Mouse (Mus musculus) lung, postnatal 10 days (tissue): ENCODE data around the gene Zp1.

Experiments
- DNase-seq: peaks from one replicate; pipeline ENCODE4 v3.0.0; 2021

Gene Zp1

DNA sequence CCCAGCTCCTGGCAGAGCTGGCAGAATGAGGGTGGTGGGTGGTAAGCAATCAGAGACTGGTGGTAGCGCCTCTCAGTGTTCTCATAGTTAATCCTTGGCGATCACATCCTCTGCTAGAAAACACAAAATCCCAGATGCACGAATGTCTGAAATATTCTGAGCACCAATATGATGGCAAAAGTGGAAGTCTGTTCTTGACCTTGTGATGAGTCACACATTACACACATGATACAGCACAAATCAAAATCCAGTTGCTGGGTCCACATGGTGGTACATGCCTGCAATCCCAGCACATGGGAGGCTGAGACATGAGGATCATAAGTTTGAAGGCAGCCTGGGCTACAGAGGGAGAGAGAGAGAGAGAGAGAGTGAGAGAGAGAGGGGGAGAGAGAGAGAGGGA is 626 bp upstream of the Zp1 start:
- DNase-seq = no peak

GRCm38 (mm10) chr19:10918321-10918991 is 2.0 kb downstream of the Zp1 start:
- DNase-seq = no peak

- no peak for DNase-seq
These were observed 3.9 kb downstream of the Zp1 start for GRCm38 (mm10) chr19:10916506-10916905.

- no peak for DNase-seq
These were observed 5.6 kb downstream of the Zp1 start for GRCm38 (mm10) chr19:10914870-10915269.

GRCm38 (mm10) chr19:10914291-10914690 is 6.1 kb downstream of the Zp1 start:
- peak; percentile 21 for DNase-seq

DNA sequence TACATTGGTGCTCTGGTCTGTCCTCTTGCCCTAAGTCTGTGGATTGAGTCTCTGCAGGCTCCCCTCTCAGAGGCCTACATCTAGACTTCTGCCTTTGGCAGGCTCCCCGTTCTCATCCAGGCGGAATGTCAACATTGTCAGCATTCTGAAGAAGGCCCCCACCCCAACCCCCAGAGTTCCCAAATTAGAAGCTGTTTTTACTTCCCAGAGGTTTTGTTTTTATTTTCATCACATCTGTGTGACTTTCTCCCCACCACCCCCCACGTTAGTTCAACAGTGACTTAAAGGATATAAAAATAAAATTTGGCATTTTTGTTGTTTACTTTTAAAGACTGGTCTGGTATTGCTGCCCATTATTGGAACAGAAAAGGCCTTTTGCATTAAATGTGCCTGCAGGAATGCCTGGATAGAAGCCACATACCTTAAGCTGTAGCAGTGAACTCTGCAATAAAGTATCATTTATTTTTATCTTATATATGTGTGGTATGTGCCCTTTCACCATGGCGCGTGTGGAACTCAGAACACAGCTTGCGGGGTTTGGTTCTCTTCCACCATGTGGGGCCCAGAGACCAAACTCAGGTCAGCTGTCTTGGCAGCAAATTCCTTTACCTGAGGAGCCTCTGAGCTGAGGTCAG is 11.2 kb downstream of the Zp1 start:
- DNase-seq = peak; percentile 75

DNA sequence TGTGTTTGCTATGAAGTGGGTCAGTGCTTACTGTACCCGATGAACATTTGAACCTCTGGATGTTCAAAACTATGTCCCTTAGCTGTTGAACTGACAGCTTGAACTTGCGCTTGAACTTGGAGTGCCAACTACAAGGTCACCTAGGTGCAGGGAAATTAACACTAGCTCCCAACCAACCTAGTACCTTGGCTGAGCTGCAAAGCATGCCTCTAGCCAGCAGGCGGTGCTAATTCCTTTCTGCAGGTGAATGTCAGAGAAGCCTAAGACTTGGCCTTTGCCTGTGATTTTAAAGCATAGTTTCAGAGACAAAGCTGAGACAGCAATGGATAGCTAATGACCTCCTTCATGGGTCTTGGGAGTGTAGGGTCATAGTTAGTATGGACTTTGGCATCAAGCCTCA is 12.5 kb downstream of the Zp1 start:
- DNase-seq = peak; percentile 71

- no peak for DNase-seq
These were observed 14.8 kb downstream of the Zp1 start for GRCm38 (mm10) chr19:10905728-10906000.

DNA sequence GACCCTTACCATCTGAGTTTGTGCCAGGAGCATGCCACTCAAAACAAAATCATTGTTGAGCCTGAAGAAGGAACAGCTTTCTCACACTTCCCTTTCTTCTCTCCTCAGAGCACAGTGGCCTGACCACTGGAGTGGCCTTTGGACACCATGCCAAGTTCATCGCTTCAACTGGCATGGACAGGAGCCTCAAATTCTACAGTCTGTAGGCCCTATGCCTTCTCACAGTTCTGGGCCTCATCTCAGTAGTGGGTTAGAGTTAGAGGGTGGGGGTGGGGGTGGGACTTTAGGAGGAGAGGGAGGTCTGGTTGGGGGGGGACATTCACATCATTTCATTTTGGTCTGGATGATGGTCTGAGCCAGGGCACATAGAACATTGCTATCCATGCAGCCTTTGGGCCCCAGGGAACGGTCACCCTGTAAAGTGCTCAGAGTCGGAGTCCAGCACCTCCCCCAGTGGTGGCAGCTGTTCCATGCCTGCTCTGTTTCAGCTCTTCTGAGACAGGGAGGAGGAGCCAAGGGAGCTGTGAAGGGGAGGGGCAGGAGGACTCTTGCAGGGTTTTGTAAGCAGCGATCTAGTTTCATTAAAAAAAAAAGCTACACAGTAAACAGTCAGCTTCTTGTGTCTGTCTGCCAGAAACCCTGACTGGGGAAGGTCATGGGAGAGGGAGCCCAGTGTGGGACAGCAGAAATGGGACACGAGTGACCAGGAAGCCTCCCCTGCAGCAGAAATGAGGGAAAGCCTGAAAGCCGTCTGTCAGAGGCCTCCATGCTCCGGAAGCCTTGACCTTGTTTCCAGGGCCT is 15.3 kb downstream of the Zp1 start:
- peak; percentile 93 for DNase-seq

GRCm38 (mm10) chr19:10904512-10904911 is 15.9 kb downstream of the Zp1 start:
- no peak for DNase-seq

DNA sequence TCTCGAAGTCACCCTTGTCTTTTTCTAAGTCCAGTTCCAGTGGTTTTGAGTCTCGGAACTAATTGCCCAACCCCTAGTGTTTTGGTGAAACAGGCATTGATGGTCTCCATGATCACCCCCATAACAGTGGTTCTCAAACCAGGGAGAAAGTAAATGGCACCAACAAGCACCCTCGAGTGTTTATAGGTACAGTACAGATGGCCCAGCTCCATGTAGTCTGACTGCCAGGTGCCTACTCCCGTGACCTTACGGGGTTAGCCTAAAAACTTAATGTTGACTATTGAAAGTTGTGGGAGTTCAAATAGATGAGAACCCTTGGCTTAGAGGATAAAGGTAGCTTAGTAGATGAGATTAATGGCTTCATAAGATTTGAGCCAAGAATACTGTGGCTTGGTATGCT is 19.4 kb downstream of the Zp1 start:
- no peak for DNase-seq

GRCm38 (mm10) chr19:10900315-10900714 is 20.1 kb downstream of the Zp1 start:
- no peak for DNase-seq

GRCm38 (mm10) chr19:10897491-10897890 is 22.9 kb downstream of the Zp1 start:
- DNase-seq = no peak

GRCm38 (mm10) chr19:10896849-10897248 is 23.6 kb downstream of the Zp1 start:
- DNase-seq = no peak

GRCm38 (mm10) chr19:10895708-10896107 is 24.7 kb downstream of the Zp1 start:
- DNase-seq = no peak

DNA sequence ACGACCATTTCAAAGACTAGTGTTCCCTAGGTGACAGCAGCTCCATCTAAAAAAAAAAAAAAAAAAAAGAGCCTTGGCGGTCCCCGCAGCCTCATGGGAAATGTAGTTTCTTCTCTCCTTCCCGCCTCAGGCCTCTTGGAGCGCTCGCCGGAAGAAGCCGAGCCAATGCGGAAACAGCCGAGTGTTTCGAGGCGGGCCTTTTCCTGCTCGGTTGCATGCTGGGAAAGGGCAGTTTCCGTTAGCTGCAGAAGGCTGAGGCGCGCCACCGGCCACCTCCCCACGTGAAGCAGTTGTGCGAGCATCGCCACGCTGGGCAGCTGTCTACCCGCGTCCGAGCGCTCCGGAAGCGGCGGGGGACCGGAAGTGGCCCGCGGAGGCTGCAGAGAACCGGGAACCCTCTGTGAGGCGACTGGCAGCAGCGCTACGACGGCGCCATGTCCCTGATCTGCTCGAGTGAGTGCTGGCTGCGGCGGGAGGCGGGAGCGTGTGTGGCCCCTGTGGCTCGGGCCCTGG is 25.4 kb downstream of the Zp1 start, which contains the start of gene Prpf19:
Prpf19 (plus strand) TSS at position 216 of the 513 bp plus-strand sequence.
- peak; percentile 99 for DNase-seq

DNA sequence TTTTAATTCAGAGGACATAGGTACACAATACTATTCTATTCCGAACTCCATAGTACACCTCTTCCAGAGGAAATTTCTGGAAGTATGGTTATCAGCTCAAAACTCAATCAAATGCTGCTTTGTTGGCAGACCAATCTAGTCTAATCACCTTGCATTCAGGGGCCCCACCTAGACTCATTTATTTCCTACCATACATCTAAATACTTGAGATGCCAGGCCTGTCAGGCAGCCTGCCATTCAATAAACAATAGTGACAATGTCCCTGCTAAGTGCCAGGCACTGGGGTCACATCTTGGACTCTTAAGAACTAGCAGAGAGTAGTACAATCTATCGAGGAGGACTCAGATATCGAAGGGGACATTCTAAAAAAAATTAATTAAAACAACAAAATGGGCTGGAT is 28.2 kb downstream of the Zp1 start:
- DNase-seq = peak; percentile 45

DNA sequence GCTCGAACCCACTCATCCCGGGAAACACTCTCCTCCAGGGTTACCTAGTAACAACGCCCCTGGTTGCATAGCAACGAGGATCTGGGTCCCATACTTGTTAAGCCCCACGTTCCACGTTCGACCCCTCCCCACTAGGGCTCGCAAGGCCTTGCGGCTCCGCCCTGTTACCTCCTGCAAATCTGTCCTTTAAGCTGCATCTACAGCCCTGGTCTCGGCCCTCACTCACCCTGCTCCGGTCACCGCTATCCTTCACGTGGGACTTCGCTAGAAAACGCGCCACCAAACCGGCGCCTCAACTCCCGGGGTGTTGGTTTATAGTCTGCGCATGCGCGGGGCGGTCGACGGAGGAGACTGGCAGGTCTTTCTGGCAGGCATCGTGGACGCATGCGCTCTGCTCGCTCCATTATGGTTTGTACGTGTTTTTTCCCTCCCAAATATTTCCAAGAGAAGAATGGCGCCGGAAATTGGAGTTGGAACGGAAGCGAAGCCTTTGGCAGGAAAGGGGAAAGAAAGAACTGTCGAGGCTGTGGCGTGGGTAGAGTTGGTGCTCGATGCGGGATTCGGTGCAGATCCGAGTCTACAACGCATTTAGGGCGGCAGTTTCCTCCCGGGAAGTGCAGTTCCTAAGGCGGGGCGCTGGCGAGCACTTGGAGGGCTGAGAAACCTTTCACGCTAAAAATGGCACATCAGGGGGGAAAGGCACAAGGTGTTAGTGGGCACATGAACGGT is 38.8 kb downstream of the Zp1 start, which contains the start of gene Tmem109:
Tmem109 (minus strand) TSS at position 576 of the 729 bp plus-strand sequence.
- peak; percentile 96 for DNase-seq

DNA sequence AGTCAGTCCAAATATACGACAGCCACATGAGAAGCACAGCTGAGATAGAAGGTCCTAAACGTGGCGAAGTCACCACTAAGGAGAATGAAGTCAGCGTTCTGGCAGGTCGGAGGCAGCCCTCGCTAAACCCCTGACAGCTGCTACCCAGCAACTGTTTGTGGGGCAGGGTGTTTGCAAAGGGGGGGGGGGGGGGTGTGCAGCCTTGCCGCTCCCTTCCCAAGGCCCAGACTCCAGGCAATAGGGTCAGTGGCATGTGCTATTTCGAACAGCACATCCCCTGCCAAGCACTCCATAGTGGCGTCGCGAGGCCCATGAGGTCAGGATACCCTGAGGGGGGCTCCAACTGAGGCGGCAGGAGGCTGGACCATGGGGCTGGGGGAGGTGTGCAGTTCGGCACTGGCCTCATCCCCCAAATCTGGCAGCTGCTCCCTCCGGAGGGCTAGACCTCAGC is 39.4 kb downstream of the Zp1 start:
- peak; percentile 47 for DNase-seq

DNA sequence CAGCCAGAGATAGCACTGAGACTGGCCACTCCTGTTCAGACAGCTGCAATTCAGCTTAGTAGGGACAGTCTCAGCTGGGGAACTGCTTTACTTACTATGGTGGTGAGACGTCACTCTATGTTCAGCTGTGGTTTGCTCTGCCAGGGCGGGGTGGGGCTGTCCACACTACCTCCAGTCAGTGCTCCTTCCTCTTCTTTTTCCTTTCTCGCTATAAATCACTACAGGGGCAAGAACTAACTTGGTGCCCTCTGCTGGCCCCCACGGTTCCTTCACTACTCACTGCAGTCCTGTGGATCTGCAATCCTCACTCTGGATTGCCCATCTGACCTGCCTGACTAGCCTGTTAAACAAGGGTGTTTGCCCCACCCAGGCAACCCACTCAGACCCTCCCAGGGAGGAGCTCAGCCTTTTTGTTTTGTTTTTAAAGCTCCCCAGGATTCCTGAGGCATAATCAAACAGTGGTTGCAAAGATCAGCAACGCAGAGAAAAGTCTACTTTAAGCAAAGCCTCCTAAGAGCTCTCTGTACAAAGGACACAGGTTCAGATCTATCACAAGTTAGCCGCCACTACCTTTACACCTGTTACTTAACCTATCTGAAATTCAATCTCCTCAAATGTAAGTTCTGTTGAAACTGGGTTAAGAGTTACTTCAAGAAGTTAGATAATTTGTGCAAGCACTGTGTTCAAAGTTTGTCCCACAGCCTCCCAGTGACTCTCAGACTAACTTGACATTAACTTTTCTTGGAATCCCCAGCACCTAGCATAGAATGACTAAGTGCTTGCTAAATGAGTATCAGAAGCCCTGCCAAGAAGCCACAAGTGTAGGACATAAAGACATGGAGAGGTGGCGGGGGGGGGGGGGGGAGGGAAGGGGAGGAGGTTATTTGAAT is 40.1 kb downstream of the Zp1 start:
- DNase-seq = peak; percentile 78

DNA sequence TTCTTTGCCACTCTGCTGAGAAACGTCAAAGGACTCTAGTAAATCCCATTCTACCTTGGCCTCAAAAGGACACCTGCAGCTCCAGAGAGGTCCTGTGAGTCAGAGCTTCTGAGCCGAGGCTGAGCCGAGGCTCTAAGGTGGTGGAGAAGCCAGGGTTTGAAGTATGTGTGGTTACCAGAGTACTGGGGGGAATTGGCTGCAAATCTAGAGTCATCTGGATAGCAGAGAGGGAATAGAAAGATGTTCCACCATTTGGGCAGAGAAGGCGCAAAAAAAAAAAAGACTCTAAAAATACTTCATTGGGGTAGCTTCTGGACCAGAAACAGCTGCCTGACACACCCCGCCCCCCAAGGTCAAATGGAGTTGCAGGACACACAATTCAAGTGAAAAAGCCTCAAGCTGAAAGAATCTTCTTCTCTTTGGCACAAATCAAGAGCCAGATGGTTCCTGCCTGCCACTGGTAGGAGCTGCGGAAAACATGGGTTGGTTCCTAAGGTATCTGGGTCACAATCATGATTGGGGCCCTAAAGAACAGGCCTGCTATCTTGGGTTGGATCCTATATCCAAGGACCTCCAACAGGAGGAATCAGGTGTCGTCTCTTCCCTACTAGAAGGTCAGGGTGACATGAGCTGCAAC is 42.1 kb downstream of the Zp1 start:
- DNase-seq = peak; percentile 73
